26 mouse cellular contexts compared by ENCODE assay signal in genomic region chr5:121904799-121905198, GRCm38 (mm10). TPM values are rescaled to one million over a fixed set of nuclear protein-coding genes. Genes with fewer than 3 reads are reported as not detected.
A peak's percentile ranks its signal among the peaks of the same experiment; 100 is the strongest.
DNase-seq lines count a peak whose midpoint lies in the region; ATAC-seq and TF ChIP-seq lines count a peak whose summit lies in the region.
"Had no signal": no experiment of that assay in that cellular context is flagged by ENCODE, and none has a peak within 500 bp of the region (broad histone marks: within the 10 kb centered on the region; RNA-seq: fewer than 3 reads in every experiment).

No protein-coding gene starts in this region.

- H3K27ac ChIP-seq in embryonic facial prominence, embryonic 13.5 days = no peak overlapping the region
- no peak overlapping the region for H3K27ac ChIP-seq in embryonic facial prominence, embryonic 10.5 days (replicated peaks)
- 0 out of 2 replicates have a peak overlapping the region, but pooled peaks have one; percentile 13 for H3K27ac ChIP-seq in hindbrain, embryonic 12.5 days
- H3K27ac ChIP-seq in hindbrain, embryonic 16.5 days (ENCODE audit: low read depth, low read length) = no peak overlapping the region
- peak overlapping the region; percentile 72; the same call in 1 of the 2 replicates for H3K27ac ChIP-seq in midbrain, embryonic 15.5 days
- H3K27ac ChIP-seq in midbrain, embryonic 11.5 days (ENCODE audit: low read depth, low read length) = no peak overlapping the region
- H3K27ac ChIP-seq in forebrain, embryonic 16.5 days (ENCODE audit: low read length) = peak overlapping the region; percentile 73
- no peak overlapping the region for H3K27ac ChIP-seq in stomach, postnatal 0 days (replicated peaks)
- H3K27ac ChIP-seq: limb, embryonic 12.5 days; liver, embryonic 15.5 days; neural tube, embryonic 12.5 days had no signal

- H3K4me3 ChIP-seq in embryonic facial prominence, embryonic 13.5 days = no peak overlapping the region
- no peak overlapping the region for H3K4me3 ChIP-seq in embryonic facial prominence, embryonic 10.5 days
- no peak overlapping the region for H3K4me3 ChIP-seq in hindbrain, embryonic 12.5 days
- H3K4me3 ChIP-seq in hindbrain, embryonic 16.5 days (ENCODE audit: low read length) = no peak overlapping the region
- no peak overlapping the region for H3K4me3 ChIP-seq in midbrain, embryonic 15.5 days
- no peak overlapping the region for H3K4me3 ChIP-seq in midbrain, embryonic 11.5 days (ENCODE audit: low read depth, low read length)
- H3K4me3 ChIP-seq in forebrain, embryonic 16.5 days (replicated peaks; ENCODE audit: low read length) = no peak overlapping the region
- no peak overlapping the region for H3K4me3 ChIP-seq in stomach, postnatal 0 days (ENCODE audit: low read depth, low read length)
- H3K4me3 ChIP-seq: hindbrain, embryonic 10.5 days; limb, embryonic 12.5 days; liver, embryonic 15.5 days; myocyte; neural tube, embryonic 12.5 days had no signal

- H3K9ac ChIP-seq in embryonic facial prominence, embryonic 13.5 days = 0 out of 2 replicates have a peak overlapping the region, but pooled peaks have one; percentile 21
- H3K9ac ChIP-seq in hindbrain, embryonic 12.5 days = no peak overlapping the region
- no peak overlapping the region for H3K9ac ChIP-seq in hindbrain, embryonic 16.5 days (ENCODE audit: low read depth, low read length)
- no peak overlapping the region for H3K9ac ChIP-seq in midbrain, embryonic 15.5 days
- H3K9ac ChIP-seq in midbrain, embryonic 11.5 days (ENCODE audit: low read length) = no peak overlapping the region
- no peak overlapping the region for H3K9ac ChIP-seq in forebrain, embryonic 16.5 days (replicated peaks; ENCODE audit: low read depth, low read length)
- H3K9ac ChIP-seq in stomach, postnatal 0 days (ENCODE audit: low read length) = no peak overlapping the region
- H3K9ac ChIP-seq: liver, embryonic 15.5 days; lung, embryonic 14.5 days; neural tube, embryonic 12.5 days had no signal

- WGBS in embryonic facial prominence, embryonic 13.5 days = 81% methylated on average over 14 of the region's 14 CpGs
- WGBS in embryonic facial prominence, embryonic 10.5 days = 88% methylated on average over 14 of the region's 14 CpGs
- 79% methylated on average over 14 of the region's 14 CpGs for WGBS in hindbrain, embryonic 12.5 days
- WGBS in hindbrain, embryonic 16.5 days = 75% methylated on average over 14 of the region's 14 CpGs
- WGBS in midbrain, embryonic 15.5 days = 68% methylated on average over 14 of the region's 14 CpGs
- 90% methylated on average over 14 of the region's 14 CpGs for WGBS in midbrain, embryonic 11.5 days
- WGBS in forebrain, embryonic 16.5 days = 52% methylated on average over 14 of the region's 14 CpGs
- WGBS in stomach, postnatal 0 days = 83% methylated on average over 14 of the region's 14 CpGs

- H3K9me3 ChIP-seq in embryonic facial prominence, embryonic 13.5 days = no peaks in the 10 kb centered on the region
- no peaks in the 10 kb centered on the region for H3K9me3 ChIP-seq in embryonic facial prominence, embryonic 10.5 days
- H3K9me3 ChIP-seq in hindbrain, embryonic 12.5 days (replicated peaks) = no peaks in the 10 kb centered on the region
- no peaks in the 10 kb centered on the region for H3K9me3 ChIP-seq in hindbrain, embryonic 16.5 days (ENCODE audit: control insufficient read depth, low read length)
- H3K9me3 ChIP-seq in midbrain, embryonic 15.5 days = no peaks in the 10 kb centered on the region
- no peaks in the 10 kb centered on the region for H3K9me3 ChIP-seq in midbrain, embryonic 11.5 days (ENCODE audit: control insufficient read depth, low read length)
- no peaks in the 10 kb centered on the region for H3K9me3 ChIP-seq in forebrain, embryonic 16.5 days (ENCODE audit: control insufficient read depth, low read length)
- H3K9me3 ChIP-seq in stomach, postnatal 0 days (ENCODE audit: control insufficient read depth, low read length) = no peaks in the 10 kb centered on the region
- H3K9me3 ChIP-seq: G1E; hindbrain, embryonic 10.5 days; limb, embryonic 12.5 days; liver, embryonic 15.5 days; neural tube, embryonic 12.5 days had no signal

- no peaks in the 10 kb centered on the region for H3K27me3 ChIP-seq in embryonic facial prominence, embryonic 13.5 days
- H3K27me3 ChIP-seq in embryonic facial prominence, embryonic 10.5 days (replicated peaks; ENCODE audit: low read depth, poor library complexity, severe bottlenecking) = peaks cover 5% of the 10 kb centered on the region; the same call in 1 of the 2 replicates
- no peaks in the 10 kb centered on the region for H3K27me3 ChIP-seq in hindbrain, embryonic 12.5 days
- no peaks in the 10 kb centered on the region for H3K27me3 ChIP-seq in hindbrain, embryonic 16.5 days (replicated peaks; ENCODE audit: control insufficient read depth, insufficient read depth, low read length)
- no peaks in the 10 kb centered on the region for H3K27me3 ChIP-seq in midbrain, embryonic 15.5 days (replicated peaks)
- no peaks in the 10 kb centered on the region for H3K27me3 ChIP-seq in midbrain, embryonic 11.5 days (ENCODE audit: control insufficient read depth, insufficient read depth, low read length)
- H3K27me3 ChIP-seq in forebrain, embryonic 16.5 days (replicated peaks; ENCODE audit: control insufficient read depth, insufficient read depth, low read length) = no peaks in the 10 kb centered on the region
- H3K27me3 ChIP-seq in stomach, postnatal 0 days (ENCODE audit: control insufficient read depth, insufficient read depth, low read length) = no peaks in the 10 kb centered on the region
- H3K27me3 ChIP-seq: limb, embryonic 12.5 days; liver, embryonic 15.5 days; neural tube, embryonic 12.5 days had no signal

- DNase-seq in embryonic facial prominence, embryonic 10.5 days (ENCODE audit: low spot score) = no peak
- DNase-seq in midbrain, embryonic 11.5 days (ENCODE audit: low spot score, missing footprints) = no peak
- DNase-seq in stomach, postnatal 0 days (ENCODE audit: low spot score) = no peak
- DNase-seq: adrenal gland, postnatal 25 days; cerebellum, adult 18-20 months; cerebellum, postnatal 10 days; gastrocnemius, postnatal 14 days; heart, postnatal 14 days; kidney, adult 9 months; kidney, postnatal 14 days; layer of hippocampus, adult 9-11 months; lung, embryonic 14.5 days; lung, postnatal 14 days had no signal

- no peak overlapping the region for H3K4me2 ChIP-seq in embryonic facial prominence, embryonic 13.5 days
- H3K4me2 ChIP-seq in hindbrain, embryonic 12.5 days (replicated peaks) = no peak overlapping the region
- no peak overlapping the region for H3K4me2 ChIP-seq in hindbrain, embryonic 16.5 days (ENCODE audit: low read length)
- no peak overlapping the region for H3K4me2 ChIP-seq in midbrain, embryonic 15.5 days
- H3K4me2 ChIP-seq in midbrain, embryonic 11.5 days = no peak overlapping the region
- H3K4me2 ChIP-seq in forebrain, embryonic 16.5 days (ENCODE audit: low read length) = no peak overlapping the region
- no peak overlapping the region for H3K4me2 ChIP-seq in stomach, postnatal 0 days (replicated peaks; ENCODE audit: low read depth)
- H3K4me2 ChIP-seq: limb, embryonic 12.5 days; liver, embryonic 15.5 days; lung, embryonic 14.5 days; neural tube, embryonic 12.5 days had no signal

- no peak for ATAC-seq in embryonic facial prominence, embryonic 13.5 days (ENCODE audit: insufficient number of reproducible peaks, insufficient read depth, low FRiP score, low TSS enrichment, low read depth)
- no peak for ATAC-seq in hindbrain, embryonic 12.5 days (ENCODE audit: low FRiP score)
- no peak for ATAC-seq in hindbrain, embryonic 16.5 days
- 0 out of 2 replicates have a peak, but pooled peaks have one; percentile 43 for ATAC-seq in midbrain, embryonic 15.5 days (replicated peaks)
- ATAC-seq in midbrain, embryonic 11.5 days (ENCODE audit: low FRiP score) = no peak
- ATAC-seq in forebrain, embryonic 16.5 days = peak; percentile 78
- ATAC-seq in stomach, postnatal 0 days (ENCODE audit: low FRiP score, low TSS enrichment) = no peak
- ATAC-seq: intestine, postnatal 0 days; Patski had no signal

- peaks cover 15% of the 10 kb centered on the region for H3K4me1 ChIP-seq in embryonic facial prominence, embryonic 13.5 days
- H3K4me1 ChIP-seq in embryonic facial prominence, embryonic 10.5 days = peaks cover 30% of the 10 kb centered on the region
- H3K4me1 ChIP-seq in hindbrain, embryonic 12.5 days = peaks cover 37% of the 10 kb centered on the region
- H3K4me1 ChIP-seq in hindbrain, embryonic 16.5 days (ENCODE audit: control insufficient read depth, insufficient read depth, low read depth, low read length) = peaks cover 5% of the 10 kb centered on the region; the same call in 1 of the 2 replicates
- peaks cover 28% of the 10 kb centered on the region for H3K4me1 ChIP-seq in midbrain, embryonic 15.5 days
- peaks cover 12% of the 10 kb centered on the region for H3K4me1 ChIP-seq in midbrain, embryonic 11.5 days (ENCODE audit: control insufficient read depth, insufficient read depth, low read length)
- H3K4me1 ChIP-seq in forebrain, embryonic 16.5 days (replicated peaks; ENCODE audit: control insufficient read depth, insufficient read depth, low read length) = peaks cover 26% of the 10 kb centered on the region
- no peaks in the 10 kb centered on the region for H3K4me1 ChIP-seq in stomach, postnatal 0 days (replicated peaks; ENCODE audit: control insufficient read depth, insufficient read depth)
- H3K4me1 ChIP-seq: liver, embryonic 15.5 days had no signal

- no peak for TF ChIP-seq EP300 in stomach, postnatal 0 days (optimal IDR thresholded peaks at IDR 0.05)

- TF ChIP-seq CTCF in stomach, postnatal 0 days (IDR thresholded peaks at IDR 0.05; ENCODE audit: low read depth) = no peak

- no peaks in the 10 kb centered on the region for H3K36me3 ChIP-seq in embryonic facial prominence, embryonic 13.5 days
- H3K36me3 ChIP-seq in embryonic facial prominence, embryonic 10.5 days (replicated peaks) = no peaks in the 10 kb centered on the region
- no peaks in the 10 kb centered on the region for H3K36me3 ChIP-seq in hindbrain, embryonic 12.5 days
- H3K36me3 ChIP-seq in hindbrain, embryonic 16.5 days (ENCODE audit: control insufficient read depth, insufficient read depth, low read length) = no peaks in the 10 kb centered on the region
- H3K36me3 ChIP-seq in midbrain, embryonic 15.5 days (replicated peaks) = no peaks in the 10 kb centered on the region
- H3K36me3 ChIP-seq in midbrain, embryonic 11.5 days (ENCODE audit: control insufficient read depth, insufficient read depth, low read length) = no peaks in the 10 kb centered on the region
- no peaks in the 10 kb centered on the region for H3K36me3 ChIP-seq in forebrain, embryonic 16.5 days (ENCODE audit: control insufficient read depth, insufficient read depth)
- no peaks in the 10 kb centered on the region for H3K36me3 ChIP-seq in stomach, postnatal 0 days (ENCODE audit: control insufficient read depth, insufficient read depth, low read length)
- H3K36me3 ChIP-seq: G1E; hindbrain, embryonic 10.5 days; limb, embryonic 12.5 days; liver, embryonic 15.5 days; neural tube, embryonic 12.5 days had no signal

RNA-seq across cellular contexts. Expression of gene Pheta1, which starts 56.0 kb away (rescaled TPM):
- 36.2 and 41.1 TPM in 2 replicates for polyA plus RNA-seq in embryonic facial prominence, embryonic 13.5 days (2015; fragmentation: Nextera tagmentation; extraction: Ambion mirVana)
- 56.5 and 60.0 TPM in 2 replicates for polyA plus RNA-seq in embryonic facial prominence, embryonic 10.5 days (2016; fragmentation: Nextera tagmentation; extraction: Ambion mirVana)
- 48.1 and 50.5 TPM in 2 replicates for polyA plus RNA-seq in hindbrain, embryonic 12.5 days (2016; fragmentation: Nextera tagmentation; extraction: Ambion mirVana)
- polyA plus RNA-seq in hindbrain, embryonic 16.5 days (2015; fragmentation: Nextera tagmentation; extraction: Ambion mirVana) = 34.1 and 39.5 TPM in 2 replicates
- polyA plus RNA-seq in midbrain, embryonic 15.5 days (2015; fragmentation: Nextera tagmentation; extraction: Ambion mirVana) = 55.4 and 55.5 TPM in 2 replicates
- 25.9 and 27.9 TPM in 2 replicates for polyA plus RNA-seq in midbrain, embryonic 11.5 days (2014; fragmentation: Nextera tagmentation; extraction: Ambion mirVana)
- polyA plus RNA-seq in forebrain, embryonic 16.5 days (2015; fragmentation: Nextera tagmentation; extraction: Ambion mirVana) = 55.7 TPM in 2 replicates
- 24.3 and 26.7 TPM in 2 replicates for polyA plus RNA-seq in stomach, postnatal 0 days (2015; fragmentation: Nextera tagmentation; extraction: Ambion mirVana)

Comparison
In these comparisons a context has a peak if more than half of its experiments do, and no peak if none do; other contexts are left out.
1. ATAC-seq: peak in midbrain, embryonic 15.5 days (single experiment) and forebrain, embryonic 16.5 days (single experiment); none in embryonic facial prominence, embryonic 13.5 days (single experiment), hindbrain, embryonic 12.5 days (single experiment), hindbrain, embryonic 16.5 days (single experiment), midbrain, embryonic 11.5 days (single experiment) and stomach, postnatal 0 days (single experiment).
2. H3K27ac ChIP-seq: peak in hindbrain, embryonic 12.5 days (single experiment), midbrain, embryonic 15.5 days (single experiment) and forebrain, embryonic 16.5 days (single experiment); none in embryonic facial prominence, embryonic 13.5 days (single experiment), embryonic facial prominence, embryonic 10.5 days (single experiment), hindbrain, embryonic 16.5 days (single experiment), midbrain, embryonic 11.5 days (single experiment) and stomach, postnatal 0 days (single experiment).